Mouse (Mus musculus) stomach, embryonic 14.5 days (tissue): ENCODE measurements around the gene Kcnq2. TPM values are rescaled to one million over a fixed set of nuclear protein-coding genes. Genes with fewer than 3 reads are reported as not detected.

Experiments used
- ATAC-seq: fragments of 200-750 bp; cut with Nextera tagmentation; 2 replicates; pipeline ENCODE4 v1.8.0; 2017; ENCODE audit warnings: low read depth, moderate TSS enrichment; ENCODE audit not compliant: insufficient number of reproducible peaks, insufficient read depth, low FRiP score
- H3K27ac ChIP-seq: fragments of 300-500 bp; sonication (generic); 2 replicates; pipeline ENCODE4 v1.5.1; 2014; ENCODE audit warnings: mild to moderate bottlenecking, low read length, moderate library complexity, mixed read lengths
- H3K27me3 ChIP-seq: fragments of 300-500 bp; sonication (generic); 2 replicates; pipeline ENCODE4 v1.6.1; 2014; ENCODE audit warnings: low read length, control low read depth, mixed read lengths; ENCODE audit not compliant: control insufficient read depth, insufficient read depth
- H3K36me3 ChIP-seq: fragments of 300-500 bp; sonication (generic); 2 replicates; pipeline ENCODE4 v1.6.1; 2014; ENCODE audit warnings: mild to moderate bottlenecking, control low read depth, low read length, moderate library complexity, mixed read lengths; ENCODE audit not compliant: control insufficient read depth, insufficient read depth
- H3K4me1 ChIP-seq: fragments of 300-500 bp; sonication (generic); 2 replicates; pipeline ENCODE4 v1.6.1; 2014; ENCODE audit warnings: low read length, control low read depth, mixed read lengths; ENCODE audit not compliant: control insufficient read depth, insufficient read depth
- H3K4me2 ChIP-seq: fragments of 300-500 bp; sonication (generic); replicated peaks from 2 replicates; pipeline ENCODE4 v1.6.1; 2014; ENCODE audit warnings: low read depth, low read length, control low read depth
- H3K4me3 ChIP-seq: fragments of 300-500 bp; sonication (generic); 2 replicates; pipeline ENCODE4 v1.5.1; 2014; ENCODE audit warnings: low read depth, low read length, control low read depth
- H3K9ac ChIP-seq: fragments of 300-500 bp; sonication (generic); replicated peaks from 2 replicates; pipeline ENCODE4 v1.6.1; 2014; ENCODE audit warnings: low read depth, mild to moderate bottlenecking, control low read depth, low read length, moderate library complexity, mixed read lengths
- H3K9me3 ChIP-seq: fragments of 300-500 bp; sonication (generic); 2 replicates; pipeline ENCODE4 v1.6.1; 2016; ENCODE audit warnings: low read depth, low read length, control low read depth; ENCODE audit not compliant: control insufficient read depth
- WGBS: fragments of 180-500 bp; shearing (Covaris S2); extraction: QIAGEN DNeasy Blood & Tissue Kit; methylation state at CpG from one replicate; pipeline ENCODE4 v1.1.7; 2014; 5-methylcytosine and 5-hydroxymethylcytosine counted together
- polyA plus RNA-seq: library from polyadenylated mRNA; unstranded; fragments of >200 nt; fragmentation: Nextera tagmentation; extraction: Ambion mirVana; gene quantifications from 2 replicates; pipeline ENCODE4 v1.2.1, GENCODE M21; 2014

The Kcnq2 gene
- polyA plus RNA-seq, 1 experiment from 2014 or later: 3.0 TPM

GRCm38 (mm10) chr2:181127786-181128185 lies 7.3 kb downstream of the Kcnq2 start:
- Histone ChIP-seq H3K4me2 (no peak overlapping the region), H3K4me3 (no peak overlapping the region), H3K27ac (no peak overlapping the region), H3K27me3 (0 out of 2 replicates have a peak, but pooled peaks cover under 1% of the 10 kb centered on the region), H3K4me1 (no peaks in the 10 kb centered on the region), H3K9ac (no peak overlapping the region), H3K9me3 (no peaks in the 10 kb centered on the region), H3K36me3 (no peaks in the 10 kb centered on the region)
- ATAC-seq: no peak
- 37% methylated on average over 3 of the region's 3 CpGs for WGBS

- Histone ChIP-seq H3K9me3 (no peaks in the 10 kb centered on the region), H3K9ac (no peak overlapping the region), H3K27ac (no peak overlapping the region), H3K4me2 (no peak overlapping the region), H3K36me3 (no peaks in the 10 kb centered on the region), H3K27me3 (no peaks in the 10 kb centered on the region), H3K4me1 (no peaks in the 10 kb centered on the region), H3K4me3 (no peak overlapping the region)
- ATAC-seq: no peak
- 41% methylated on average over 7 of the region's 7 CpGs for WGBS
Measured at GRCm38 (mm10) chr2:181125726-181126455, 9.2 kb downstream of the Kcnq2 start.

- H3K9ac ChIP-seq: no peak overlapping the region
- H3K4me1 ChIP-seq: no peaks in the 10 kb centered on the region
- no peaks in the 10 kb centered on the region for H3K27me3 ChIP-seq
- H3K4me3 ChIP-seq: no peak overlapping the region
- ATAC-seq: no peak
- no peak overlapping the region for H3K4me2 ChIP-seq
- no peaks in the 10 kb centered on the region for H3K36me3 ChIP-seq
- no peaks in the 10 kb centered on the region for H3K9me3 ChIP-seq
- H3K27ac ChIP-seq: no peak overlapping the region
Measured at GRCm38 (mm10) chr2:181122642-181123041, 12.5 kb downstream of the Kcnq2 start.

- Histone ChIP-seq H3K27me3 (no peaks in the 10 kb centered on the region), H3K4me1 (no peaks in the 10 kb centered on the region), H3K9me3 (no peaks in the 10 kb centered on the region), H3K36me3 (no peaks in the 10 kb centered on the region), H3K27ac (no peak overlapping the region), H3K4me2 (no peak overlapping the region), H3K4me3 (no peak overlapping the region), H3K9ac (no peak overlapping the region)
- ATAC-seq: no peak
- WGBS: 86% methylated on average over 4 of the region's 4 CpGs
Measured at GRCm38 (mm10) chr2:181120922-181121449, 14.1 kb downstream of the Kcnq2 start.

- Histone ChIP-seq H3K9me3 (no peaks in the 10 kb centered on the region), H3K4me3 (no peak overlapping the region), H3K4me1 (no peaks in the 10 kb centered on the region), H3K9ac (no peak overlapping the region), H3K36me3 (no peaks in the 10 kb centered on the region), H3K27ac (no peak overlapping the region), H3K4me2 (no peak overlapping the region), H3K27me3 (no peaks in the 10 kb centered on the region)
- ATAC-seq: no peak
- 26% methylated on average over 10 of the region's 10 CpGs for WGBS
Measured at GRCm38 (mm10) chr2:181119952-181120351, 15.1 kb downstream of the Kcnq2 start.

- H3K27me3 ChIP-seq: no peaks in the 10 kb centered on the region
- ATAC-seq: no peak
- no peaks in the 10 kb centered on the region for H3K9me3 ChIP-seq
- no peaks in the 10 kb centered on the region for H3K36me3 ChIP-seq
- no peak overlapping the region for H3K9ac ChIP-seq
- no peak overlapping the region for H3K4me2 ChIP-seq
- no peak overlapping the region for H3K27ac ChIP-seq
- no peaks in the 10 kb centered on the region for H3K4me1 ChIP-seq
- H3K4me3 ChIP-seq: no peak overlapping the region
- WGBS: 82% methylated on average over 5 of the region's 5 CpGs
Measured at GRCm38 (mm10) chr2:181116436-181116835, 18.7 kb downstream of the Kcnq2 start.

GRCm38 (mm10) chr2:181115367-181115766 lies 19.7 kb downstream of the Kcnq2 start:
- ATAC-seq: no peak
- Histone ChIP-seq H3K9ac (no peak overlapping the region), H3K4me2 (no peak overlapping the region), H3K4me1 (no peaks in the 10 kb centered on the region), H3K36me3 (no peaks in the 10 kb centered on the region), H3K4me3 (no peak overlapping the region), H3K27ac (no peak overlapping the region), H3K27me3 (no peaks in the 10 kb centered on the region), H3K9me3 (no peaks in the 10 kb centered on the region)
- WGBS: 79% methylated on average over 3 of the region's 3 CpGs

- no peak overlapping the region for H3K27ac ChIP-seq
- H3K4me3 ChIP-seq: no peak overlapping the region
- H3K4me2 ChIP-seq: no peak overlapping the region
- WGBS: 70% methylated on average over 8 of the region's 8 CpGs
- no peaks in the 10 kb centered on the region for H3K9me3 ChIP-seq
- H3K36me3 ChIP-seq: no peaks in the 10 kb centered on the region
- no peaks in the 10 kb centered on the region for H3K4me1 ChIP-seq
- H3K9ac ChIP-seq: no peak overlapping the region
- H3K27me3 ChIP-seq: no peaks in the 10 kb centered on the region
- no peak for ATAC-seq
Measured at GRCm38 (mm10) chr2:181113762-181114361, 21.2 kb downstream of the Kcnq2 start.
